Mouse (Mus musculus) liver, adult (tissue): ENCODE measurements around the gene Pcbp4.

ENCODE experiments used
- GATA4 ChIP-seq: IDR thresholded peaks from 2 replicates; pipeline ENCODE4 v1.6.1; 2014; ENCODE audit warnings: mild to moderate bottlenecking, low read length; ENCODE audit not compliant: insufficient replicate concordance

The Pcbp4 gene

GRCm38 (mm10) chr9:106428719-106429220 lies 24.3 kb upstream of the Pcbp4 start:
- TF ChIP-seq GATA4, result no peak

GRCm38 (mm10) chr9:106429221-106430014 lies 23.7 kb upstream of the Pcbp4 start, which contains the start of gene Rpl29:
TSS of gene Rpl29 (plus strand) at chr9:106429454.
- TF ChIP-seq GATA4, result peak; percentile 16; the same call in 1 of the 2 replicates

- TF ChIP-seq GATA4, result no peak
Observed at GRCm38 (mm10) chr9:106430015-106430264, 23.2 kb upstream of the Pcbp4 start.

GRCm38 (mm10) chr9:106433389-106433788 lies 19.7 kb upstream of the Pcbp4 start:
- no peak for TF ChIP-seq GATA4

- TF ChIP-seq GATA4, result no peak
Observed at GRCm38 (mm10) chr9:106436566-106436965, 16.5 kb upstream of the Pcbp4 start.

GRCm38 (mm10) chr9:106442680-106443079 lies 10.4 kb upstream of the Pcbp4 start:
- TF ChIP-seq GATA4, result no peak

GRCm38 (mm10) chr9:106444836-106445235 lies 8.3 kb upstream of the Pcbp4 start:
- TF ChIP-seq GATA4, result no peak

GRCm38 (mm10) chr9:106447348-106447747 lies 5.7 kb upstream of the Pcbp4 start, which contains the start of the genes Abhd14b and Abhd14a:
TSS of gene Abhd14b (plus strand) at chr9:106447459.
TSS of gene Abhd14a (minus strand) at chr9:106447678.
- TF ChIP-seq GATA4, result peak; percentile 8; the same call in 1 of the 2 replicates

- TF ChIP-seq GATA4, result no peak
Observed at GRCm38 (mm10) chr9:106447951-106448350, 5.1 kb upstream of the Pcbp4 start.

GRCm38 (mm10) chr9:106448498-106449031 lies 4.5 kb upstream of the Pcbp4 start:
- no peak; the same call in 1 of the 2 replicates for TF ChIP-seq GATA4

- TF ChIP-seq GATA4, result no peak
Observed at GRCm38 (mm10) chr9:106449947-106450346, 3.1 kb upstream of the Pcbp4 start.

GRCm38 (mm10) chr9:106450661-106451060 lies 2.4 kb upstream of the Pcbp4 start:
- peak; percentile 27; the same call in 1 of the 2 replicates for TF ChIP-seq GATA4

GRCm38 (mm10) chr9:106451298-106451697 lies 1.8 kb upstream of the Pcbp4 start:
- TF ChIP-seq GATA4, result no peak

- TF ChIP-seq GATA4, result no peak
Observed at GRCm38 (mm10) chr9:106451899-106452298, 1.2 kb upstream of the Pcbp4 start.

- no peak for TF ChIP-seq GATA4
Observed at GRCm38 (mm10) chr9:106452351-106452750, 740 bp upstream of the Pcbp4 start.

GRCm38 (mm10) chr9:106452821-106453220 lies 270 bp upstream of the Pcbp4 start:
- TF ChIP-seq GATA4, result no peak

- no peak for TF ChIP-seq GATA4
Observed at GRCm38 (mm10) chr9:106454071-106454761, 1.1 kb downstream of the Pcbp4 start.
